Mouse (Mus musculus) hindbrain, embryonic 11.5 days (tissue): ENCODE measurements around the gene Gart. TPM values are rescaled to one million over a fixed set of nuclear protein-coding genes. Genes with fewer than 3 reads are reported as not detected.

Source experiments
- ATAC-seq: fragments of 200-750 bp; cut with Nextera tagmentation; 2 replicates; pipeline ENCODE4 v1.8.0; 2017; ENCODE audit warnings: mild to moderate bottlenecking, moderate TSS enrichment, moderate library complexity; ENCODE audit not compliant: low FRiP score
- DNase-seq: peaks from one replicate; pipeline ENCODE4 v3.0.0-alpha.2; 2015; ENCODE audit warnings: low spot score
- H3K27ac ChIP-seq: fragments of 300-500 bp; sonication (generic); 2 replicates; pipeline ENCODE4 v1.5.1; 2014; ENCODE audit warnings: mild to moderate bottlenecking, low read depth, low read length
- H3K27me3 ChIP-seq: fragments of 300-500 bp; sonication (generic); 2 replicates; pipeline ENCODE4 v1.6.1; 2014; ENCODE audit warnings: mild to moderate bottlenecking, low read length, moderate library complexity, mixed read lengths; ENCODE audit not compliant: control insufficient read depth, insufficient read depth
- H3K36me3 ChIP-seq: fragments of 300-500 bp; sonication (generic); 2 replicates; pipeline ENCODE4 v1.6.1; 2014; ENCODE audit warnings: mild to moderate bottlenecking, low read length, moderate library complexity, mixed read lengths; ENCODE audit not compliant: control insufficient read depth, insufficient read depth
- H3K4me1 ChIP-seq: fragments of 300-500 bp; sonication (generic); replicated peaks from 2 replicates; pipeline ENCODE4 v1.6.1; 2014; ENCODE audit warnings: low read length, mixed read lengths; ENCODE audit not compliant: control insufficient read depth, insufficient read depth
- H3K4me2 ChIP-seq: fragments of 300-500 bp; sonication (generic); replicated peaks from 2 replicates; pipeline ENCODE4 v1.6.1; 2014; ENCODE audit warnings: mild to moderate bottlenecking, low read depth, low read length
- H3K4me3 ChIP-seq: fragments of 300-500 bp; sonication (generic); 2 replicates; pipeline ENCODE4 v1.5.1; 2014; ENCODE audit warnings: low read depth, low read length
- H3K9ac ChIP-seq: fragments of 300-500 bp; sonication (generic); 2 replicates; pipeline ENCODE4 v1.6.1; 2014; ENCODE audit warnings: low read depth, low read length
- H3K9me3 ChIP-seq: fragments of 300-500 bp; sonication (generic); 2 replicates; pipeline ENCODE4 v1.6.1; 2016; ENCODE audit warnings: low read length; ENCODE audit not compliant: control insufficient read depth
- WGBS: fragments of 180-500 bp; shearing (Covaris S2); extraction: QIAGEN DNeasy Blood & Tissue Kit; methylation state at CpG from one replicate; pipeline ENCODE4 v1.1.7; 2014; 5-methylcytosine and 5-hydroxymethylcytosine counted together
- polyA plus RNA-seq: library from polyadenylated mRNA; unstranded; fragments of >200 nt; fragmentation: Nextera tagmentation; extraction: Ambion mirVana; gene quantifications from 2 replicates; pipeline ENCODE4 v1.2.1, GENCODE M21; 2014

The Gart gene
- polyA plus RNA-seq, 1 experiment from 2014 or later = 82.5 TPM

DNA sequence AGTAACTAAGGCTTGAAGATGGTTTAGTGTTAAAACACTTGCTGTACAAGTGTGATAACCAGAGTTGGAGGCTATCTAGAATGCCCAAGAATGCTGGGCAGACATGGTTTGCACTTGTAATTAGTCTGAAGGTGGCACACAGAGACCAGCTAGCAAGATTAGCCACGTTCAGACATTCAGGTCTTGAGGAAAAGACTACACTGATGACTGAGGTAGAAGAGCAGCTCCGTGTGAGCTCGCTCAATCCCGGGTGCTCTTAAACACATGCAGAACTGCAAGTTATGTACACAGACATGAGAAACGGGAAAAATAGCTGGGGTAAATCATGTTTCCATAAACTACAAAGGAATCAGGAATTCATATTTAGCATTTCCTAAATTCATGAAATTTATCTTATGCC is 33.9 kb upstream of the Gart start:
- H3K27ac ChIP-seq = no peak overlapping the region
- ATAC-seq = no peak
- peaks cover 12% of the 10 kb centered on the region for H3K36me3 ChIP-seq
- WGBS = 86% methylated on average over 5 of the region's 5 CpGs
- no peaks in the 10 kb centered on the region for H3K27me3 ChIP-seq
- no peaks in the 10 kb centered on the region for H3K9me3 ChIP-seq
- H3K4me2 ChIP-seq = no peak overlapping the region
- no peak overlapping the region for H3K4me3 ChIP-seq
- DNase-seq = no peak
- H3K9ac ChIP-seq = no peak overlapping the region
- no peaks in the 10 kb centered on the region for H3K4me1 ChIP-seq

- H3K4me1 ChIP-seq = no peaks in the 10 kb centered on the region
- no peak overlapping the region for H3K4me2 ChIP-seq
- no peaks in the 10 kb centered on the region for H3K27me3 ChIP-seq
- H3K9ac ChIP-seq = no peak overlapping the region
- 96% methylated on average over 5 of the region's 5 CpGs for WGBS
- H3K9me3 ChIP-seq = no peaks in the 10 kb centered on the region
- no peak overlapping the region for H3K4me3 ChIP-seq
- no peak overlapping the region for H3K27ac ChIP-seq
- DNase-seq = no peak
- ATAC-seq = no peak
- H3K36me3 ChIP-seq = peaks cover 12% of the 10 kb centered on the region
Observed at GRCm38 (mm10) chr16:91678147-91678911, 31.6 kb upstream of the Gart start.

GRCm38 (mm10) chr16:91674500-91674899 is 27.7 kb upstream of the Gart start:
- 90% methylated on average over 4 of the region's 4 CpGs for WGBS
- no peak overlapping the region for H3K27ac ChIP-seq
- H3K4me3 ChIP-seq = no peak overlapping the region
- H3K4me1 ChIP-seq = no peaks in the 10 kb centered on the region
- H3K36me3 ChIP-seq = peaks cover 18% of the 10 kb centered on the region
- no peaks in the 10 kb centered on the region for H3K9me3 ChIP-seq
- ATAC-seq (no peak), DNase-seq (no peak)
- no peak overlapping the region for H3K4me2 ChIP-seq
- no peaks in the 10 kb centered on the region for H3K27me3 ChIP-seq
- H3K9ac ChIP-seq = no peak overlapping the region

GRCm38 (mm10) chr16:91663795-91664194 is 17.0 kb upstream of the Gart start:
- Histone ChIP-seq H3K4me3 (no peak overlapping the region), H3K4me1 (no peaks in the 10 kb centered on the region), H3K27me3 (no peaks in the 10 kb centered on the region), H3K27ac (no peak overlapping the region), H3K9me3 (no peaks in the 10 kb centered on the region), H3K9ac (no peak overlapping the region), H3K36me3 (peaks cover 29% of the 10 kb centered on the region), H3K4me2 (no peak overlapping the region)
- WGBS = 95% methylated on average over 3 of the region's 3 CpGs
- DNase-seq = no peak
- no peak for ATAC-seq

- Histone ChIP-seq H3K9me3 (no peaks in the 10 kb centered on the region), H3K9ac (no peak overlapping the region), H3K27ac (no peak overlapping the region), H3K4me1 (no peaks in the 10 kb centered on the region), H3K4me3 (no peak overlapping the region), H3K4me2 (no peak overlapping the region), H3K27me3 (no peaks in the 10 kb centered on the region), H3K36me3 (peaks cover 43% of the 10 kb centered on the region)
- 95% methylated on average over 16 of the region's 16 CpGs for WGBS
- ATAC-seq (no peak), DNase-seq (no peak)
Observed at GRCm38 (mm10) chr16:91662336-91662735, 15.6 kb upstream of the Gart start.

- peaks cover 51% of the 10 kb centered on the region for H3K36me3 ChIP-seq
- H3K27me3 ChIP-seq = no peaks in the 10 kb centered on the region
- no peak overlapping the region for H3K4me3 ChIP-seq
- ATAC-seq = no peak
- 79% methylated on average over 1 of the region's 1 CpGs for WGBS
- no peak overlapping the region for H3K27ac ChIP-seq
- H3K4me1 ChIP-seq = no peaks in the 10 kb centered on the region
- no peak for DNase-seq
- H3K4me2 ChIP-seq = no peak overlapping the region
- no peak overlapping the region for H3K9ac ChIP-seq
- no peaks in the 10 kb centered on the region for H3K9me3 ChIP-seq
Observed at GRCm38 (mm10) chr16:91661397-91661796, 14.6 kb upstream of the Gart start.

DNA sequence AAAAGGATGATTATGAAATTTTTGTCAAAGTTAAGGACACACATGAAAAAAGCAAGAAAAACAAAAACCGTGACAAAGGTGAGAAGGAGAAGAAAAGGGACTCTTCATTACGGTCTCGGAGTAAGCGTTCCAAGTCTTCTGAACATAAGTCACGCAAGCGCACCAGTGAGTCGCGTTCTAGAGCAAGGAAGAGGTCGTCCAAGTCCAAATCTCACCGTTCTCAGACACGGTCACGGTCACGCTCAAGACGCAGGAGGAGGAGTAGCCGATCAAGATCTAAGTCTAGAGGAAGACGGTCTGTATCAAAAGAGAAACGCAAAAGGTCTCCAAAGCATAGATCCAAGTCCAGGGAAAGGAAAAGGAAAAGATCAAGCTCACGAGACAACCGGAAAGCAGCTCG is 13.0 kb upstream of the Gart start:
- no peaks in the 10 kb centered on the region for H3K9me3 ChIP-seq
- DNase-seq (no peak), ATAC-seq (no peak)
- H3K27me3 ChIP-seq = no peaks in the 10 kb centered on the region
- H3K4me1 ChIP-seq = no peaks in the 10 kb centered on the region
- WGBS = 98% methylated on average over 20 of the region's 20 CpGs
- H3K4me3 ChIP-seq = no peak overlapping the region
- no peak overlapping the region for H3K9ac ChIP-seq
- peaks cover 61% of the 10 kb centered on the region for H3K36me3 ChIP-seq
- H3K4me2 ChIP-seq = no peak overlapping the region
- H3K27ac ChIP-seq = no peak overlapping the region

- WGBS = 95% methylated on average over 5 of the region's 5 CpGs
- H3K9me3 ChIP-seq = no peaks in the 10 kb centered on the region
- ATAC-seq = no peak
Observed at GRCm38 (mm10) chr16:91658471-91658870, 11.7 kb upstream of the Gart start.

GRCm38 (mm10) chr16:91657285-91657684 is 10.5 kb upstream of the Gart start:
- 98% methylated on average over 17 of the region's 17 CpGs for WGBS
- no peak for DNase-seq

More at GRCm38 (mm10) chr16:91658471-91658870, 11.7 kb upstream of the Gart start:
- no peaks in the 10 kb centered on the region for H3K27me3 ChIP-seq
- no peak overlapping the region for H3K4me2 ChIP-seq
- no peak overlapping the region for H3K4me3 ChIP-seq
- no peak overlapping the region for H3K9ac ChIP-seq
- no peak overlapping the region for H3K27ac ChIP-seq
- peaks cover 60% of the 10 kb centered on the region for H3K36me3 ChIP-seq
- DNase-seq = no peak
- no peaks in the 10 kb centered on the region for H3K4me1 ChIP-seq

More at GRCm38 (mm10) chr16:91657285-91657684, 10.5 kb upstream of the Gart start:
- H3K4me3 ChIP-seq = no peak overlapping the region
- no peak overlapping the region for H3K9ac ChIP-seq
- ATAC-seq = no peak
- no peaks in the 10 kb centered on the region for H3K9me3 ChIP-seq
- no peak overlapping the region for H3K4me2 ChIP-seq
- H3K36me3 ChIP-seq = peaks cover 57% of the 10 kb centered on the region
- H3K27ac ChIP-seq = no peak overlapping the region
- no peaks in the 10 kb centered on the region for H3K4me1 ChIP-seq
- H3K27me3 ChIP-seq = no peaks in the 10 kb centered on the region
